Mouse (Mus musculus) ES-Bruce4 (cell line): Measurements from ENCODE around the gene Wdr83os.

Experiments
- CTCF ChIP-seq: IDR thresholded peaks from one replicate; pipeline ENCODE4 v1.8.1; 2011; ENCODE audit warnings: low read depth, low read length
- EP300 ChIP-seq: IDR thresholded peaks from 2 replicates; pipeline ENCODE4 v1.6.1; 2011; ENCODE audit warnings: low read depth, low read length; ENCODE audit not compliant: insufficient read depth
- POLR2A ChIP-seq: IDR thresholded peaks from one replicate; pipeline ENCODE4 v1.8.1; 2011; ENCODE audit warnings: low read length; ENCODE audit not compliant: insufficient read depth

DNA sequence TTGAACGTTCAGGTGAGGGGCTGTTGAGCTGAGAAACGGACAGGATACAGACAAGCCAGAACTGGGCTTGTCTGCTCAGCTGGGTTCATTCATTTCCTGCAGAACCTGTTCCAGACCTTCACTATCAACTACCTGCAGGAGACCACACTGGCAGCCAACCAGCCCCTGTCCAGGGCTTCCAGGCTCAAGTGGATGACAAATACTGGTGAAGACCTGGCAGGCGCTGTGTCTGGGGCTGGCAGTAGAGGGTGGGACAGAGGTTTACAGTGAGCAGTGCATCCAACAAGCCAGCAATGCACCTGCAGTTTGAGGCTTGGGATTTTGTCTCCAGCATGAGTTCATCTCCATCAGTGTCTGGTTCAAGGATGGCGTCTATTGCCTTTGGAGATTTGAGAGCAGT, 16.3 kb downstream of the Wdr83os start:
- no peak for TF ChIP-seq EP300
- no peak for TF ChIP-seq POLR2A
- no peak for TF ChIP-seq CTCF
